Mouse (Mus musculus) urinary bladder, postnatal 14 days (tissue): ENCODE data around the gene Cnn3.

Experiments used
- DNase-seq: peaks from one replicate; pipeline ENCODE4 v3.0.0; 2021; ENCODE audit warnings: low spot score

Cnn3 gene

GRCm38 (mm10) chr3:121449527-121449926 lies 23.2 kb downstream of the Cnn3 start:
- DNase-seq = peak; percentile 59

- no peak for DNase-seq
These were observed 25.1 kb downstream of the Cnn3 start for GRCm38 (mm10) chr3:121451404-121451803.

GRCm38 (mm10) chr3:121458545-121459492 lies 32.5 kb downstream of the Cnn3 start:
- DNase-seq = no peak

- DNase-seq = no peak
These were observed 34.3 kb downstream of the Cnn3 start for GRCm38 (mm10) chr3:121460473-121461193.

GRCm38 (mm10) chr3:121461477-121461876 lies 35.2 kb downstream of the Cnn3 start:
- no peak for DNase-seq

- peak; percentile 52 for DNase-seq
These were observed 36.5 kb downstream of the Cnn3 start for GRCm38 (mm10) chr3:121462782-121463181.

GRCm38 (mm10) chr3:121464733-121465305 lies 38.5 kb downstream of the Cnn3 start:
- DNase-seq = no peak

- DNase-seq = no peak
These were observed 39.5 kb downstream of the Cnn3 start for GRCm38 (mm10) chr3:121465795-121466194.

- no peak for DNase-seq
These were observed 40.8 kb downstream of the Cnn3 start for GRCm38 (mm10) chr3:121467094-121467552.

- no peak for DNase-seq
These were observed 41.8 kb downstream of the Cnn3 start for GRCm38 (mm10) chr3:121468136-121468535.

GRCm38 (mm10) chr3:121469185-121469975 lies 43.1 kb downstream of the Cnn3 start:
- peak; percentile 46 for DNase-seq

- no peak for DNase-seq
These were observed 45.4 kb downstream of the Cnn3 start for GRCm38 (mm10) chr3:121471703-121472102.

GRCm38 (mm10) chr3:121474738-121475137 lies 48.4 kb downstream of the Cnn3 start:
- DNase-seq = no peak

GRCm38 (mm10) chr3:121480030-121480960 lies 54.0 kb downstream of the Cnn3 start:
- DNase-seq = no peak

- no peak for DNase-seq
These were observed 54.7 kb downstream of the Cnn3 start for GRCm38 (mm10) chr3:121480961-121481436.

- DNase-seq = no peak
These were observed 55.3 kb downstream of the Cnn3 start for GRCm38 (mm10) chr3:121481564-121481963.

GRCm38 (mm10) chr3:121483266-121484161 lies 57.2 kb downstream of the Cnn3 start:
- no peak for DNase-seq

GRCm38 (mm10) chr3:121485201-121485600 lies 58.9 kb downstream of the Cnn3 start:
- no peak for DNase-seq

- DNase-seq = no peak
These were observed 63.3 kb downstream of the Cnn3 start for GRCm38 (mm10) chr3:121489462-121490118.
